ENCODE assay signal across 11 mouse cellular contexts in the genomic region with DNA sequence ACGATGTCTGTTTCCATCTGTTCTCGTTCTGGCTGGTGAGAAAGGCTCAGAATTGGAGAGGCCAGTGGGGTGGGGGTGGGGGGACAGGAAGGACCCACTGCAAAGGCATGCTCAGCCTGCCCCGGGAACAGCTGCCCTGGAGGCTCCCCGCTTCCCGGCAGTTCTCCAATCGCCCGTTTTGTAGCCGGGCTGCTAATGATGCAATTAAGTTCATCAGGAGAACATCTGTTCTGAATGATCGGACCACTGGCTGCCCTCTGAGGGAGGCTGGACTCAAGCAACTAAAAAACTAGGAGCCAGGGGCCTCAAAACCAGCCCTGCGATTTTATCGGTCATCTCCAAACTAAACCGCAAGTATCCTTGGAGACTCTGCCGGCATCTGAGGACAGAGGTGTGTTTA. TPM values are rescaled to one million over a fixed set of nuclear protein-coding genes. Genes with fewer than 3 reads are reported as not detected.
A peak's percentile ranks its signal among the peaks of the same experiment; 100 is the strongest.
DNase-seq lines count a peak whose midpoint lies in the region; ATAC-seq and TF ChIP-seq lines count a peak whose summit lies in the region.
"Had no signal": no experiment of that assay in that cellular context is flagged by ENCODE, and none has a peak within 500 bp of the region (broad histone marks: within the 10 kb centered on the region; RNA-seq: fewer than 3 reads in every experiment).

No protein-coding gene starts in this region.

- 22% methylated on average over 13 of the region's 13 CpGs for WGBS in midbrain, embryonic 11.5 days
- WGBS in midbrain, embryonic 16.5 days = 15% methylated on average over 13 of the region's 13 CpGs
- 22% methylated on average over 13 of the region's 13 CpGs for WGBS in heart, embryonic 10.5 days
- WGBS in limb, embryonic 15.5 days = 8% methylated on average over 13 of the region's 13 CpGs
- 94% methylated on average over 13 of the region's 13 CpGs for WGBS in thymus, adult 2 months

- H3K27me3 ChIP-seq in midbrain, embryonic 11.5 days (ENCODE audit: control insufficient read depth, insufficient read depth, low read length) = peaks cover 11% of the 10 kb centered on the region
- peaks cover 13% of the 10 kb centered on the region; the same call in 1 of the 2 replicates for H3K27me3 ChIP-seq in midbrain, embryonic 16.5 days (ENCODE audit: control insufficient read depth, insufficient read depth, low read depth, low read length)
- H3K27me3 ChIP-seq in heart, embryonic 10.5 days (ENCODE audit: insufficient read depth, poor library complexity, severe bottlenecking) = peaks cover 51% of the 10 kb centered on the region; the same call in 1 of the 2 replicates
- H3K27me3 ChIP-seq in limb, embryonic 15.5 days = no peaks in the 10 kb centered on the region
- H3K27me3 ChIP-seq in thymus, adult 2 months (ENCODE audit: control insufficient read depth, insufficient read depth, low read length) = no peaks in the 10 kb centered on the region
- H3K27me3 ChIP-seq: Patski had no signal

- DNase-seq in midbrain, embryonic 11.5 days (ENCODE audit: low spot score, missing footprints) = peak; percentile 93
- no peak for DNase-seq in heart, embryonic 10.5 days (ENCODE audit: low spot score)
- no peak for DNase-seq in urinary bladder, postnatal 25 days (ENCODE audit: low spot score)
- no peak for DNase-seq in thymus, adult 2 months
- DNase-seq: cerebellum, adult 11 months had no signal

- no peaks in the 10 kb centered on the region for H3K36me3 ChIP-seq in midbrain, embryonic 11.5 days (ENCODE audit: control insufficient read depth, insufficient read depth, low read length)
- no peaks in the 10 kb centered on the region for H3K36me3 ChIP-seq in midbrain, embryonic 16.5 days (ENCODE audit: control insufficient read depth, insufficient read depth, low read length)
- no peaks in the 10 kb centered on the region for H3K36me3 ChIP-seq in heart, embryonic 10.5 days
- no peaks in the 10 kb centered on the region for H3K36me3 ChIP-seq in limb, embryonic 15.5 days
- H3K36me3 ChIP-seq in thymus, adult 2 months (ENCODE audit: control insufficient read depth, insufficient read depth, low read length) = no peaks in the 10 kb centered on the region

- peak overlapping the region; percentile 23; the same call in 1 of the 2 replicates for H3K4me2 ChIP-seq in midbrain, embryonic 11.5 days
- H3K4me2 ChIP-seq in midbrain, embryonic 16.5 days (ENCODE audit: low read length) = no peak overlapping the region
- 0 out of 2 replicates have a peak overlapping the region, but pooled peaks have one; percentile 10 for H3K4me2 ChIP-seq in limb, embryonic 15.5 days

- no peaks in the 10 kb centered on the region for H3K9me3 ChIP-seq in midbrain, embryonic 11.5 days (ENCODE audit: control insufficient read depth, low read length)
- no peaks in the 10 kb centered on the region for H3K9me3 ChIP-seq in midbrain, embryonic 16.5 days (replicated peaks; ENCODE audit: control insufficient read depth, low read length, poor library complexity, severe bottlenecking)
- no peaks in the 10 kb centered on the region for H3K9me3 ChIP-seq in heart, embryonic 10.5 days
- H3K9me3 ChIP-seq in limb, embryonic 15.5 days = no peaks in the 10 kb centered on the region

- H3K27ac ChIP-seq in midbrain, embryonic 11.5 days (ENCODE audit: low read depth, low read length) = no peak overlapping the region
- H3K27ac ChIP-seq in midbrain, embryonic 16.5 days (ENCODE audit: low read length) = no peak overlapping the region
- peak overlapping the region; percentile 57 for H3K27ac ChIP-seq in heart, embryonic 10.5 days
- no peak overlapping the region; the same call in 1 of the 2 replicates for H3K27ac ChIP-seq in limb, embryonic 15.5 days
- H3K27ac ChIP-seq in thymus, adult 2 months (ENCODE audit: control insufficient read depth, insufficient read depth, low read length) = no peak overlapping the region
- H3K27ac ChIP-seq: left cerebral cortex, adult 2 months had no signal

- H3K4me1 ChIP-seq in midbrain, embryonic 11.5 days (ENCODE audit: control insufficient read depth, insufficient read depth, low read length) = peaks cover 14% of the 10 kb centered on the region
- peaks cover 8% of the 10 kb centered on the region for H3K4me1 ChIP-seq in midbrain, embryonic 16.5 days (ENCODE audit: control insufficient read depth, insufficient read depth, low read length)
- H3K4me1 ChIP-seq in heart, embryonic 10.5 days = peaks cover 35% of the 10 kb centered on the region
- H3K4me1 ChIP-seq in limb, embryonic 15.5 days = peaks cover 64% of the 10 kb centered on the region
- H3K4me1 ChIP-seq in thymus, adult 2 months (replicated peaks; ENCODE audit: control insufficient read depth, insufficient read depth, low read length) = peaks cover 15% of the 10 kb centered on the region

- TF ChIP-seq CTCF in thymus, adult 2 months (IDR thresholded peaks at IDR 0.05; ENCODE audit: borderline replicate concordance, control insufficient read depth, extremely low read depth, insufficient read depth, low read length, poor library complexity) = no peak

- TF ChIP-seq POLR2A in thymus, adult 2 months (IDR thresholded peaks at IDR 0.05; ENCODE audit: control insufficient read depth, extremely low read depth, insufficient read depth, low read length, poor library complexity) = no peak

- no peak overlapping the region for H3K4me3 ChIP-seq in midbrain, embryonic 11.5 days (ENCODE audit: low read depth, low read length)
- no peak overlapping the region for H3K4me3 ChIP-seq in midbrain, embryonic 16.5 days (ENCODE audit: low read depth, low read length)
- peak overlapping the region; percentile 6; the same call in 1 of the 2 replicates for H3K4me3 ChIP-seq in heart, embryonic 10.5 days
- H3K4me3 ChIP-seq in limb, embryonic 15.5 days = no peak overlapping the region
- H3K4me3 ChIP-seq in thymus, adult 2 months (ENCODE audit: control insufficient read depth, insufficient read depth, low read length) = no peak overlapping the region
- H3K4me3 ChIP-seq: left cerebral cortex, adult 2 months had no signal

- H3K9ac ChIP-seq in midbrain, embryonic 11.5 days (ENCODE audit: low read length) = 0 out of 2 replicates have a peak overlapping the region, but pooled peaks have one; percentile 30
- H3K9ac ChIP-seq in midbrain, embryonic 16.5 days (ENCODE audit: low read depth, low read length) = no peak overlapping the region
- no peak overlapping the region for H3K9ac ChIP-seq in limb, embryonic 15.5 days

- ATAC-seq in midbrain, embryonic 11.5 days (ENCODE audit: low FRiP score) = 0 out of 2 replicates have a peak, but pooled peaks have one; percentile 33
- no peak for ATAC-seq in midbrain, embryonic 16.5 days
- ATAC-seq in limb, embryonic 15.5 days (ENCODE audit: insufficient number of reproducible peaks, low FRiP score, low TSS enrichment, low read depth) = no peak
- ATAC-seq in erythroblast, adult 5-6 weeks (replicated peaks; ENCODE audit: low FRiP score, poor library complexity, severe bottlenecking) = no peak
- ATAC-seq: Patski had no signal

RNA-seq across cellular contexts. Expression of a gene that starts 44.1 kb away (rescaled TPM):
- 30.4 and 33.6 TPM in 2 replicates for polyA plus RNA-seq in midbrain, embryonic 11.5 days (2014; fragmentation: Nextera tagmentation; extraction: Ambion mirVana)
- polyA plus RNA-seq in midbrain, embryonic 16.5 days (2015; fragmentation: Nextera tagmentation; extraction: Ambion mirVana) = 7.6 and 9.4 TPM in 2 replicates
- polyA plus RNA-seq in heart, embryonic 10.5 days (2016; fragmentation: Nextera tagmentation; extraction: Ambion mirVana) = 25.1 and 35.2 TPM in 2 replicates
- polyA plus RNA-seq in limb, embryonic 15.5 days (2015; fragmentation: Nextera tagmentation; extraction: Ambion mirVana) = 55.3 and 60.5 TPM in 2 replicates
- 33.4 and 40.6 TPM in 2 replicates for polyA plus RNA-seq in thymus, adult 2 months (2012; rRNA removed)
- total RNA-seq in erythroblast, adult 5-6 weeks (2015; ENCODE audit: low replicate concordance) = not detected in 2 replicates
- total RNA-seq in erythroblast, adult 5-6 weeks (2017; ENCODE audit: low replicate concordance) = 0.26 and 10.9 TPM in 2 replicates
- total RNA-seq: granulocyte monocyte progenitor cell, adult 5-6 weeks had no signal
